Mouse (Mus musculus): Measurements from ENCODE around the gene Bhlhe23. TPM values are rescaled to one million over a fixed set of nuclear protein-coding genes. Genes with fewer than 3 reads are reported as not detected.

The Bhlhe23 gene
- polyA plus RNA-seq (2017; shearing (Covaris generic)), result not detected

GRCm38 (mm10) chr2:180776793-180777192 lies at the start of gene Bhlhe23:
Gene Bhlhe23, minus strand, starts transcription at chr2:180776900.

GRCm38 (mm10) chr2:180724585-180725413 lies 51.9 kb downstream of the Bhlhe23 start, which contains the start of gene Slc17a9:
Gene Slc17a9, plus strand, starts transcription at chr2:180725263.

Other genes with a start within 250 kb of the Bhlhe23 start
- gene Mrgbp, start 195.6 kb downstream of the Bhlhe23 start, polyA plus RNA-seq (2017; shearing (Covaris generic)), result 60.2 TPM
- 92.7 TPM for gene Ogfr, start 187.7 kb downstream of the Bhlhe23 start, polyA plus RNA-seq (2017; shearing (Covaris generic))
- gene Col9a3, start 179.1 kb downstream of the Bhlhe23 start, polyA plus RNA-seq (2017; shearing (Covaris generic)), result 2.0 TPM
- gene Tcfl5, start 134.2 kb downstream of the Bhlhe23 start, polyA plus RNA-seq (2017; shearing (Covaris generic)), result not detected
- gene Dido1, start 66.9 kb downstream of the Bhlhe23 start, polyA plus RNA-seq (2017; shearing (Covaris generic)), result 79.7 TPM
- 29.3 TPM for gene Gid8, start 66.8 kb downstream of the Bhlhe23 start, polyA plus RNA-seq (2017; shearing (Covaris generic))
- gene Slc17a9, start 51.6 kb downstream of the Bhlhe23 start, polyA plus RNA-seq (2017; shearing (Covaris generic)), result 81.6 TPM
- gene Ythdf1, start 144.0 kb upstream of the Bhlhe23 start, polyA plus RNA-seq (2017; shearing (Covaris generic)), result 5.7 TPM
- gene Birc7, start 152.1 kb upstream of the Bhlhe23 start, polyA plus RNA-seq (2017; shearing (Covaris generic)), result not detected
- not detected for gene Nkain4, start 177.8 kb upstream of the Bhlhe23 start, polyA plus RNA-seq (2017; shearing (Covaris generic))
- 93.5 TPM for gene Arfgap1, start 190.3 kb upstream of the Bhlhe23 start, polyA plus RNA-seq (2017; shearing (Covaris generic))
- 0.89 TPM for gene Col20a1, start 209.6 kb upstream of the Bhlhe23 start, polyA plus RNA-seq (2017; shearing (Covaris generic))

Data from inflammation-experienced regulatory T-cells, adult 16 weeks (primary cell).